Mouse (Mus musculus) heart, embryonic 16.5 days (tissue): ENCODE data around the gene Cptp. TPM values are rescaled to one million over a fixed set of nuclear protein-coding genes. Genes with fewer than 3 reads are reported as not detected.

ENCODE experiments used
- ATAC-seq: fragments of 200-750 bp; cut with Nextera tagmentation; replicated peaks from 2 replicates; pipeline ENCODE4 v1.8.0; 2017; ENCODE audit warnings: moderate number of reproducible peaks; ENCODE audit not compliant: insufficient read depth, low FRiP score; ENCODE audit errors: extremely low read depth
- H3K27ac ChIP-seq: fragments of 300-500 bp; sonication (generic); 2 replicates; pipeline ENCODE4 v1.5.1; 2014; ENCODE audit warnings: mild to moderate bottlenecking, low read length, control low read depth, moderate library complexity
- H3K27me3 ChIP-seq: fragments of 300-500 bp; sonication (generic); 2 replicates; pipeline ENCODE4 v1.6.1; 2014; ENCODE audit warnings: low read length, mixed read lengths; ENCODE audit not compliant: control insufficient read depth, insufficient read depth
- H3K36me3 ChIP-seq: fragments of 300-500 bp; sonication (generic); 2 replicates; pipeline ENCODE4 v1.6.1; 2014; ENCODE audit not compliant: control insufficient read depth, insufficient read depth
- H3K4me1 ChIP-seq: fragments of 300-500 bp; sonication (generic); 2 replicates; pipeline ENCODE4 v1.6.1; 2014; ENCODE audit warnings: low read length, mixed read lengths; ENCODE audit not compliant: control insufficient read depth, insufficient read depth
- H3K4me2 ChIP-seq: fragments of 300-500 bp; sonication (generic); 2 replicates; pipeline ENCODE4 v1.6.1; 2014; ENCODE audit warnings: low read depth, mild to moderate bottlenecking, control low read depth, low read length
- H3K4me3 ChIP-seq: fragments of 300-500 bp; sonication (generic); 2 replicates; pipeline ENCODE4 v1.5.1; 2014; ENCODE audit warnings: mild to moderate bottlenecking, control low read depth, low read length
- H3K9ac ChIP-seq: fragments of 300-500 bp; sonication (generic); 2 replicates; pipeline ENCODE4 v1.6.1; 2014; ENCODE audit warnings: low read length, control low read depth
- H3K9me3 ChIP-seq: fragments of 300-500 bp; sonication (generic); replicated peaks from 2 replicates; pipeline ENCODE4 v1.6.1; 2016; ENCODE audit warnings: low read length; ENCODE audit not compliant: control insufficient read depth
- WGBS: fragments of 180-500 bp; shearing (Covaris S2); extraction: QIAGEN DNeasy Blood & Tissue Kit; methylation state at CpG from one replicate; pipeline ENCODE4 v1.1.7; 2014; 5-methylcytosine and 5-hydroxymethylcytosine counted together
- polyA plus RNA-seq: library from polyadenylated mRNA; unstranded; fragments of >200 nt; fragmentation: Nextera tagmentation; extraction: Ambion mirVana; gene quantifications from 2 replicates; pipeline ENCODE4 v1.2.1, GENCODE M21; 2015

Cptp gene
- polyA plus RNA-seq, 1 experiment from 2014 or later = 9.3 TPM

DNA sequence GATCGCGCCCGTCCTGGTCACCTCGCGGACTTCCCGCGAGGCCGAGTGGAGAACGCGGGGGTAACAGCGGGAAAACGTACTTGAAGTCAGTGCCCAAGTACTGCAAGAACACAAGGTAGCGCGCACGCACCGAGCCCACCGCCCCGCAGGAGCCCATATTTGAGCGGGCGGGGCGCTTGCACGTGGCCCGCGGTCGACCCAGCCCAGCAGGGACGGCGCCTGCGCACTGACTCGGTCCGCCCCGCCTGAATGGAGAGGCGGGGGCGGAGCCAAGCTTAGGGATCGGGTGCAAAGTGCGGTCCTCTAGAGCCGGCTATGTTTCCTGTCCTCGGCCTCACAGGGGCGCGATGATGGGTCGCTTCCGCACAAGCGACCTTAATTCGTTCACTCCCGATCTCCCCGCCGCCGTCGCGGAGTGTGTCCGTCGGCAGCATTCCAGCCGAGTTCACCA, 22.3 kb upstream of the Cptp start, which contains the start of the genes Pusl1 and Acap3:
TSS of gene Pusl1 (minus strand) at position 231 of the 451 bp plus-strand sequence.
TSS of gene Acap3 (plus strand) at position 272 of the 451 bp plus-strand sequence.
- Histone ChIP-seq H3K36me3 (peaks cover 23% of the 10 kb centered on the region), H3K4me3 (peak within 1 kb of the TSS; percentile 81), H3K9me3 (no peaks in the 10 kb centered on the region), H3K9ac (peak within 1 kb of the TSS; percentile 89), H3K4me1 (peaks cover 39% of the 10 kb centered on the region), H3K27me3 (no peaks in the 10 kb centered on the region), H3K4me2 (peak within 1 kb of the TSS; percentile 93), H3K27ac (peak within 1 kb of the TSS; percentile 97)
- under 1% methylated on average over 52 of the region's 52 CpGs for WGBS
- peak; percentile 88 for ATAC-seq

GRCm38 (mm10) chr4:155891011-155891471, 21.8 kb upstream of the Cptp start:
- H3K4me2 ChIP-seq = peak overlapping the region; percentile 93
- no peak overlapping the region for H3K27ac ChIP-seq
- H3K9me3 ChIP-seq = no peaks in the 10 kb centered on the region
- H3K4me3 ChIP-seq = peak overlapping the region; percentile 81
- no peak for ATAC-seq
- no peaks in the 10 kb centered on the region for H3K27me3 ChIP-seq
- H3K9ac ChIP-seq = peak overlapping the region; percentile 78
- under 1% methylated on average over 32 of the region's 34 CpGs for WGBS
- H3K36me3 ChIP-seq = peaks cover 28% of the 10 kb centered on the region
- H3K4me1 ChIP-seq = peaks cover 39% of the 10 kb centered on the region

DNA sequence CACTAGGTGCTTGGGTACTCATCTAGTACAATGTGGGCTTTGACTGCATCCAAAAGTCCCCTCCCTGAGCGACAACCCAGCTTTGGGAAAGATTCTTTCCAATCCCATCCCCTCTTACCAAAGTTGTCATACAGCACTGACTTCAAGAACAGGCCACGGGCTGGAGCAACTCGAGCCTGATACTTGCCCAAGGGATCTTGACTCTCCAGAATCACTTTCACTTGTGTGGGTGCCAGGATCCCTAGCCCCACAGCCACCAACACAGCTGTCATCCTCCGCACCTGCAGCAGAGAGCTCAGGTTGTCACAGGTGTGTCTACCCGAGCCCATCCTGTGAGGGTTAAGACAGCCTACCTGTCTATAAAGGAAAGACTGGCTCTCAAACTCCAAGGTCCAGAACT, 20.1 kb upstream of the Cptp start:
- 84% methylated on average over 5 of the region's 5 CpGs for WGBS
- Histone ChIP-seq H3K9me3 (no peaks in the 10 kb centered on the region), H3K4me3 (no peak overlapping the region), H3K4me2 (no peak overlapping the region), H3K27ac (no peak overlapping the region), H3K9ac (no peak overlapping the region), H3K27me3 (no peaks in the 10 kb centered on the region), H3K4me1 (peaks cover 26% of the 10 kb centered on the region), H3K36me3 (peaks cover 38% of the 10 kb centered on the region)
- no peak for ATAC-seq

DNA sequence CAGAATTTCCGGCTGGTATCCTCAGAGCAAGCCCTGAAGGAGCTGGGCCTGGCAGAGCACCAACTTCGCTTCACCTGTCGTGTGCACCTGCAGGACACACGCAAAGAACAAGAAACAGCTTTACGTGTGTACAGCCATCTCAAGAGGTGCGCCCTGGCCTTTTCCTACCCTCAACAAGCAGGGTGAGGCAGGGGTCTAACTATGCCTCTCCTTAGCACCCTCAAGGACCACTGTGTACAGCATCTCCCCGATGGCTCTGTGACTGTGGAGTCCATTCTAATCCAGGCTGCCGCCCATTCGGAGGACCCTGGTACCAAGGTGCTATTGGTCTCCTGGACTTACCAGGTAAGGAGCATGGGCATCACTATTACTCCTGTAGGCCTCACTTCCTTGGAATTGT, 18.9 kb upstream of the Cptp start:
- Histone ChIP-seq H3K36me3 (peaks cover 38% of the 10 kb centered on the region), H3K27ac (no peak overlapping the region), H3K27me3 (no peaks in the 10 kb centered on the region), H3K4me3 (no peak overlapping the region), H3K4me1 (peaks cover 15% of the 10 kb centered on the region), H3K9me3 (no peaks in the 10 kb centered on the region), H3K4me2 (no peak overlapping the region), H3K9ac (no peak overlapping the region)
- WGBS = 94% methylated on average over 9 of the region's 9 CpGs
- ATAC-seq = no peak

- no peak for ATAC-seq
- peaks cover 38% of the 10 kb centered on the region for H3K36me3 ChIP-seq
- 88% methylated on average over 10 of the region's 10 CpGs for WGBS
Measured at GRCm38 (mm10) chr4:155887674-155888073, 18.4 kb upstream of the Cptp start.

DNA sequence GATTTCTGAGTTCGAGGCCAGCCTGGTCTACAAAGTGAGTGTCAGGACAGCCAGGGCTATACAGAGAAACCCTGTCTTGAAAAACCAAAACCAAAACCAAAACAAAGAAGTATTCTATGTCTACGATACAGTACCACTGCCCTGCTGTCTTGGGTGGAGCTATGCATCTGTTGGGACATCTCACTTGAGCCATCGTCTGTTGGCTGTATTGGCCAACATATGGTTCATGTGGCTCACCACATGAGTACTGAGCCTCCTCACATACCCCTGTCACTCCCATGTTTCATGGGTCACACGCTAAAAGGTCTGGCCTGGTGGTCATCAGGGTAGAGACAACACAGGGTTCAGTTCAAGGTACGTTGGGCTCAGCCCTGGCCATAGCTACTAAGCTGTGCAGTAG, 17.1 kb upstream of the Cptp start:
- H3K4me1 ChIP-seq = peaks cover 8% of the 10 kb centered on the region; the same call in 1 of the 2 replicates
- ATAC-seq = no peak
- no peak overlapping the region for H3K27ac ChIP-seq
- H3K27me3 ChIP-seq = no peaks in the 10 kb centered on the region
- WGBS = 95% methylated on average over 5 of the region's 5 CpGs
- no peak overlapping the region for H3K4me2 ChIP-seq
- no peaks in the 10 kb centered on the region for H3K9me3 ChIP-seq
- H3K9ac ChIP-seq = no peak overlapping the region
- no peak overlapping the region for H3K4me3 ChIP-seq
- peaks cover 38% of the 10 kb centered on the region for H3K36me3 ChIP-seq

More at GRCm38 (mm10) chr4:155887674-155888073, 18.4 kb upstream of the Cptp start:
- Histone ChIP-seq H3K27ac (no peak overlapping the region), H3K4me3 (no peak overlapping the region), H3K9me3 (no peaks in the 10 kb centered on the region), H3K4me1 (peaks cover 10% of the 10 kb centered on the region), H3K4me2 (no peak overlapping the region), H3K27me3 (no peaks in the 10 kb centered on the region), H3K9ac (no peak overlapping the region)

GRCm38 (mm10) chr4:155883587-155883986, 14.3 kb upstream of the Cptp start:
- Histone ChIP-seq H3K4me1 (no peaks in the 10 kb centered on the region), H3K4me3 (no peak overlapping the region), H3K27ac (peak overlapping the region; percentile 57), H3K9me3 (no peaks in the 10 kb centered on the region), H3K9ac (no peak overlapping the region), H3K36me3 (peaks cover 34% of the 10 kb centered on the region), H3K4me2 (no peak overlapping the region), H3K27me3 (no peaks in the 10 kb centered on the region)
- peak; percentile 28; the same call in 1 of the 2 replicates for ATAC-seq
- WGBS = 66% methylated on average over 3 of the region's 3 CpGs

GRCm38 (mm10) chr4:155871404-155871803, 2.2 kb upstream of the Cptp start:
- H3K4me1 ChIP-seq = peaks cover 15% of the 10 kb centered on the region
- H3K27ac ChIP-seq = no peak overlapping the region
- no peak for ATAC-seq
- 88% methylated on average over 7 of the region's 7 CpGs for WGBS
- peaks cover 29% of the 10 kb centered on the region for H3K36me3 ChIP-seq
- H3K9me3 ChIP-seq = no peaks in the 10 kb centered on the region
- no peaks in the 10 kb centered on the region for H3K27me3 ChIP-seq
- no peak overlapping the region for H3K9ac ChIP-seq
- H3K4me3 ChIP-seq = no peak overlapping the region
- H3K4me2 ChIP-seq = no peak overlapping the region

- peak; percentile 23 for ATAC-seq
- Histone ChIP-seq H3K27me3 (no peaks in the 10 kb centered on the region), H3K4me1 (peaks cover 15% of the 10 kb centered on the region), H3K9ac (peak overlapping the region; percentile 68), H3K27ac (no peak overlapping the region), H3K36me3 (peaks cover 20% of the 10 kb centered on the region), H3K4me2 (peak overlapping the region; percentile 89), H3K9me3 (no peaks in the 10 kb centered on the region), H3K4me3 (peak overlapping the region; percentile 70)
- 8% methylated on average over 22 of the region's 22 CpGs for WGBS
Measured at GRCm38 (mm10) chr4:155868614-155869298, 484 bp downstream of the Cptp start.
